Mouse (Mus musculus) ovary, adult 18-20 months (tissue): Measurements from ENCODE around the gene Olfr402.
"Not testable (repeated sequence)": the region's sequence is repeated elsewhere in the genome, so short reads cannot be mapped to it uniquely, and the experiment has no call there.

Source experiments
- DNase-seq: peaks from one replicate; pipeline ENCODE4 v3.0.0; 2022; ENCODE audit warnings: low spot score, mixed read lengths

Gene Olfr402

GRCm38 (mm10) chr11:74153229-74153628, at the start of gene Olfr402:
Gene Olfr402, plus strand, starts transcription at chr11:74153529.
- DNase-seq = no peak

GRCm38 (mm10) chr11:74105066-74105465, 48.3 kb upstream of the Olfr402 start:
- no peak for DNase-seq

GRCm38 (mm10) chr11:74113412-74113811, 39.9 kb upstream of the Olfr402 start, which contains the start of gene Olfr401:
Gene Olfr401, plus strand, starts transcription at chr11:74113712.
- DNase-seq = no peak

- not testable (repeated sequence) for DNase-seq
Measured at GRCm38 (mm10) chr11:74140001-74140400, 13.3 kb upstream of the Olfr402 start.

- DNase-seq = no peak
Measured at GRCm38 (mm10) chr11:74145866-74146265, 7.5 kb upstream of the Olfr402 start.

- no peak for DNase-seq
Measured at GRCm38 (mm10) chr11:74168771-74169170, 15.4 kb downstream of the Olfr402 start.

- no peak for DNase-seq
Measured at GRCm38 (mm10) chr11:74183168-74183567, 29.8 kb downstream of the Olfr402 start.

GRCm38 (mm10) chr11:74183745-74184144, 30.4 kb downstream of the Olfr402 start:
- DNase-seq = no peak

- no peak for DNase-seq
Measured at GRCm38 (mm10) chr11:74185949-74186348, 32.6 kb downstream of the Olfr402 start, which contains the start of gene Olfr403. Gene Olfr403, plus strand, starts transcription at chr11:74186249.
